Mouse (Mus musculus) neutrophil, adult 5-6 weeks (primary cell): ENCODE measurements around the gene Aprt. TPM values are rescaled to one million over a fixed set of nuclear protein-coding genes. Genes with fewer than 3 reads are reported as not detected.

Experiments
- ATAC-seq: fragments of 151-379, 151-347 bp; 2 replicates; pipeline ENCODE4 v1.8.0; 2017; ENCODE audit warnings: mild to moderate bottlenecking, moderate TSS enrichment; ENCODE audit not compliant: insufficient number of reproducible peaks, poor library complexity, low FRiP score, severe bottlenecking; ENCODE audit errors: extremely low read depth
- total RNA-seq: library from RNA; stranded (forward); fragments of 200-1000 nt; gene quantifications from 2 replicates; pipeline ENCODE4 v1.2.3, GENCODE M21; 2017

The Aprt gene
- total RNA-seq, 1 experiment from 2014 or later, result 26.4 TPM

DNA sequence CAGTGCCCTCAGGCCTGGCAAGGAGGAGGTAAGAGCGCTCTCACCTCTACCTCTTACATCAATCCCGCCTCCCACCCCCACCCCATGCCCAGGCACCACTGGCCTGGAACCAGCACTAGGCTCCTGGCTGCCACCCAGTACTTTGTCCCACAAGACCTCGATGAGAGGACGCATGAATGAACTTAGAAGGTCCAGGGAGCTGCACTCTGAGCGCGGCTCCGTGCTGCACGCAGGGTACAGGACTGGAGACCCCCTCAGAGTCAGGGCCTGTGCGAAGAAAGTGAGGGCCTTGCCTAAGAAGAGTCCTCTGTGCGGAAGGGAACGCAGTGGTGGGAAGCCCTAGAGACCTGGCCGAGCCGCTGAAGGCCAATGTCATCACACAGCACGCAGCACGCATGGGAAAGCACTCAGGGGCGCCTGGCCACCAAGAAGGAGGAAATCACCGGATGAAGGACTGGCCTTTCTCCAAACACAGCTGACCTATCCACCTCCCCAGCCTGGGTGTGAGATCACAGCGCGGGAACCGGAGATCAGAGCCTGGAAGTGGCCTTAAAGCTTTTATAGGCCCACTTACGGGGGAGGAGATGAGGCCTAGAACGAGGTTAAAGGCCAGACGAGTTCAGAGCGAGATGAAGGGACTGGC lies 29.8 kb downstream of the Aprt start:
- no peak for ATAC-seq

DNA sequence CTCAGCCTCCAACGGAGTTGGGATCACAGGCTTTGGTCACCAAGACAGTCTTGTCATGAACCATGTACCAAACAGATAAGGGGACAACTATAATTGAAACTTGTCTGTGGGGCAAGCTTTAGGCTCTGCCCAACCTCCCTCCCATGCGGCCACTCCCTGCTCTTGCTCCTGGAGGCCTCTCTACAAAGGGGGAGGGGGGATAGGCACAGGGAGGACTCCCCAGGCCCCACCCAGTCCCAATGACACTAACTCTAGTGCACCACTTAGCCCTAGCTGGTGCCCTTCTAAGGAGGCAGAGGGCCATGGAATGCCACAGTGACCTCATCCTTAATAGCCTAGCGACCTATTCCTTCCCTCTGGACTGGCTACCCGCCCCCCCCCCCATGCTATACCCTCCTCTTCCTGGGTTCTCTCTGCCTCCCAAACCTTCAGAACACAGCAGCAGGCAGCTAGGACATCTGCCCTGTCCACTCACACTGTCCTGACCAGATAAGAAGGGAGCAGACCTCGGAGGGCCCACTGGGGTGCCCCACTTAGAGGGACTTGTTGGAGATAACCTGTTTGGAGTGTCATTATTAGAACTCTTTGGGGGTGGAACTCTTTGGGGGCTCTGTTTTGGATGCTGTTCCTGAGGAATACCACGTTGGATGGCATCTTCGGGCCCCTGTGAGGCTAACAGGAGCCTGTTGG lies 30.5 kb downstream of the Aprt start:
- ATAC-seq, result no peak

DNA sequence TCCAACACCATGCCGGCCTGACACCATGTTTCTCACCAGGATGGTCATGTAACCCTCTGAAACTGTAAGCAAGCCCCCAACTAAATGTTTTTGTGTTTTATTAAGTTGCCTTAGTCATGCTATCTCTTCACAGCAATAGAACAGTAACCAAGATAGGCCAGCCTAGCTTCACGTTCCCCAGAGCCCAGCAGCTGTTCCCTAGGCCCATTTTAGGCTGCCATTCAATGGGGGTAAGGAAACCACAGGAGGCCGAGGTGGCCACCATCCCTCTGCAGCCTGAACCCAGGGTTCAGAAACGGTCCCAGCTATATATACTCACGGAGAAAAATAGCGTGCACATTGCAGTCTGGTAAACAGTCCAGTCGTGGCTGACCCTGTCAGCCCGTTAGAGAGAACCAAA lies 32.6 kb downstream of the Aprt start:
- no peak for ATAC-seq

DNA sequence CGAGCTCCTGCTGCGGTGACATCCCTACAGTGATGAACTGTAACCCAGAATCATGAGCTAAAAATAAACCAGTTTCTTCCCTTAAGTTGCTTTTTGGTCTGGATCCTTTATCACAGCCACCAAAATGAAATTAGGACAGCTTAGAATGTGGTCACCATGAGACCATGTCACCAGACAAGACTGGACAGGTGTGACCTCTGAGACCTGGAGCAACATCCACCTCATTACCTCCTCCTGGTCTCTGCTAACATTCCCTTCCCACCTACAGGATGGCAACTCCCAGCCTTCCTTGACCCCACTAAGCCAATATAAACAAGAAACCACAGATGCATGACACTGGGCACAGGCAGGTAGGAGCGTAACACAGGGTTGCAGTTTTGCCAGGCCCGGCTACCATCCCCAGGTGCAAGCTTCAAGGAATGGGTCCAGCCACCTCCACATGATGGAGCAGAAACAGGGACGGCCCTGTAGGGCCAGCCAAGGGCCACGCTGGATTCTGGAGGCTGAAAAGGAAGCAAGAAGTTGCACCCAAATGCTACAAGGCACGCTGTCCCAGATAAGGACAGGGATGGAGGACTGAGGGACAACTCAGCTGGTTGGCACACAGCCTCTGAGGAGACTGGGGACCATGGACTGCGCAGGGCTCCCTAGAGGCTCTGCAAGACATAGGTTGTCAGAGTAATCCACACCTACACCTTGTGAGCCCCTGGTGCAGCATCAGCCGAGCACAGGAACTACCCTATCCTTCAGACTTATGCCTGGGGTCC lies 38.2 kb downstream of the Aprt start:
- no peak for ATAC-seq

DNA sequence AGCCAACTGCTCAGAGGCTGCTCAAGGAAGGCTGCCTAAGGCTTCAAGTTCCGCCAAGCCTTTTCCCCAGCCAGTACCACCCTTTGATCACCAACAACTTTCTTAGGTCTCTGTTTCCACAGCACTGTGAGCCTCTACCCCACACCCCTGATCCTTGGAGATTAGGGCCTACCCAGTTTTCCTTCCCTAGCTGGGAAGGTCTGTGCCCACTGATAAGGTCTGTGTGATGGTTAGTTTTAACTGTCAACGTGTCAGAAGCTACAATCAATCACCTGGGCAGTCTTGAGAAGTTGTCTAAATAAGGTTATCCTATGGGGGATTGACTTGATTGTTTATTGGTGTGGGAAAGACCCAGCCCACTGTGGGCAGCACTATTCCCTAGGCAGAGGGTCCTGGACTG lies 38.9 kb downstream of the Aprt start:
- ATAC-seq, result no peak

DNA sequence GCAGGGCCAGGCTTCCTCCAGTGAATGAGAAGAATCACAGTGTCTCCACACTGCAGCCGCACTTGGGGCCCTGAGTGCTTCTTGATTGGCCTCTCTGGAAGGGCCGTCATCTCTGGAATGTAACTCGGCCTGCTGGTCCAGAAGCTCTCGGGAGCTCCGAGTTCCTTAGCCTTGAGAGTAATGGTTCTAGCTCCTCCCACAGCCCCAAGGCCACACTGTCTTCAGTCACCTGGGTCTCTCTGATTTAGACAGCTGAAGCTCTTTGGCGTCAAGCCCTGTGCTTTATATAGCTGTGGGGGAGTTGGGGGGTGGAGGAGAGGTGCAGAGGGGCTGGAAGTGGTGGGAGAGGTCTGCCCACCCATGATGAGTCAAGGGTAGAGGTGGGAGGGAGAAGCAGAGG lies 39.7 kb downstream of the Aprt start:
- no peak for ATAC-seq

DNA sequence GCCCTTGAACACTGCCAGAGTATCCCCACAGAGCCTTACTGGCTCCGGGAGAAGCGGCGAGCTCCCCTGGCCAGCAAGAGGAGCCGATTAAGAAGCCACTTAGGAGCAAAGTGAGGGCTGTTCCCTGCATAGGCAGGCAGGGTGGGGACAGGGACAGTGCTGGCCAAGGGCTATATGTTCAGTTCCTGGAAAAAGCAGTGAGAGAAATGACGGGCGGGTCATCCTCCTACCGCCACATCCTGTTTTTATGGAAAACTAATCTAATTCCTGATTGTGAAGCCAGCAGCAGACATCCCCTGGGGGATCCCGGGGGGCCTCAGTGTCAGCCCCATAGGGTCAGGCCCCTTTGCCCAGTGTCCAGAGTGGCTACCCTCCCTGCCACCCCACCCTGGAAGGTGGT lies 45.4 kb downstream of the Aprt start:
- ATAC-seq, result no peak

DNA sequence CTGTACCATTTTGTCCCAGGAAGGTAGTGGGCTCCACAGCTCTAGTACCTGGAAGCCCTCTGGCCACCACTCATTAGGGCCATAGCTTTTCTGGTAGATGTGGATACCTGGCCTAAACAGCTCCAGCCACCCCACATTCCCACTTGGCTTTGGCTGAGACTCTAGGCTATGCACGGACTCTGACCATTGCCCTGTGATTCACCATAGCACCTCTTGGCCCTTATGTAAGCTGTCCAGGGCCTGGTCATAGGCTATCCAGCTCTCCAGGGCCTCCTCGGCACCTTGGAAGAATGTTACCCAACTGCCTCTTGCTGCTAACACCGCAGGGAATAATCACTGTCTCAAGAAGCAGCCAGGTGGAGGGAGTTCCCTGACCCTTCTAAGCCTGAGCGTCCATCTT lies 47.5 kb downstream of the Aprt start:
- no peak for ATAC-seq

DNA sequence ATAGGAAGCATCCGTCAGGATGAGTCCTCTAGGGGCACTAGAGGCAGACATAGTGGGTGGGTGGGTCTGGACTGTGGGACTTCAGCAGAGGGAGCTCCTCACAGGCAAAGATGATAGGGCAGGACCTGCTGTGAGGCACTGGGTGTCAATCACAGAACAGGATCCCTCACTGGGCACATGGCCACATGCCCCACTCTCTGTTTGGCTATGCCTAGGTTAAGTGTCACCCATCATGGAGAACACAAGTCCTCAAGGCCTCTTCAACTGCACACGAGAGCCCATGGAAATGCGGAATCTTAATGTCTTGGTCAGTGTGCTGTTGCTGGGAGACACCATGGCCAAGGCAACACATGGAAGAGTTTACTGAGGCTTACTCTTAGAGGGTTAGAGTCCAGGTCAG lies 48.8 kb downstream of the Aprt start:
- ATAC-seq, result no peak

DNA sequence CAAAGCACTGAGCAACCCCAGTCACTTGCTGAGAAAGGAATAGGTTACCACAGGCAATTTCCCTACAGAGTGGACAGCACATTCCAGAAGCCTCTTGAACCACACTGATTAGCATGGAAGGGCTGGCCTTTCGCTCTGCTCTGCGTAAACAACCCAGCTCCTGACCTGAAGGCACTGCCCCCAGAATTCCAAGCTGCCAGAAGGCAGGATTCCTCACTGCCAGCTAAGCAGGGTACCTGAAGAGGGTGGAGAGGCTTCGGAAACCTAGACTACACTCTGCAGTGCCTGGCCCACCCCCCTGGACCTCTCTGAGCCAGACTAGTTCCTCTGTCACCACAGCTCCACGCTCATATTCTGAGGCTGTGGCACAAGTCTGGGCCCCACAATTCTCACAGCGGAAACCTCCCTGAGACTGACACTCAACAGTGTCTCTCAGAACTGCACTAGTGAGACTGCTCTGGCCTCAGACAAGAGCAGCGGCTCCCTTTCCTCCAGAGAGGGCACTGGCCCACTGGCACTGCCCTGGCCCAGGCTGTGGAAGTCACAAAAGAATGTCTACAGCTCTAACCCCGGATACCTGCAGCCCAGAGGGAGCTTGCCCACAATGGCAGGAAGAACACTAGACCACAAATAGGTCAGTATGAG lies 50.1 kb downstream of the Aprt start:
- no peak for ATAC-seq

DNA sequence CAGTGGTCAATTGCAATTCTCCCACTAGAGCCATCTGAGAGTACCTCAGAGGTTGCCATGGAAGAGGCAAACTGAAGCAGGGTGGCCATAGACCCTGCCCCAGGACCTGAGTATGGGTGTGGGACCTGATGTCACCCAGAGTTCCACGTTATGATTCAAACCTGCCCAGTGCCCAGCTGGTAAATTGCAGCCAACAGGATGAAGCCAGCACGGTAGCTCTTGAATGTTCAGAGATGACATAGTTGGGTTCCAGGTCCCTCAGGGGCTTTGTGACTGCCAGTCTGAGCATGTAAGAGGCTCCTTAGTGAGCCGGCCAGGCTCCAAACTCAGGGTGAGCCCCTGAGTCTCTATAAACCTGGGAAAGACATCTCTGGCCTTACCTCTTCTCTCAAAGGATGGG lies 50.6 kb downstream of the Aprt start:
- no peak for ATAC-seq

DNA sequence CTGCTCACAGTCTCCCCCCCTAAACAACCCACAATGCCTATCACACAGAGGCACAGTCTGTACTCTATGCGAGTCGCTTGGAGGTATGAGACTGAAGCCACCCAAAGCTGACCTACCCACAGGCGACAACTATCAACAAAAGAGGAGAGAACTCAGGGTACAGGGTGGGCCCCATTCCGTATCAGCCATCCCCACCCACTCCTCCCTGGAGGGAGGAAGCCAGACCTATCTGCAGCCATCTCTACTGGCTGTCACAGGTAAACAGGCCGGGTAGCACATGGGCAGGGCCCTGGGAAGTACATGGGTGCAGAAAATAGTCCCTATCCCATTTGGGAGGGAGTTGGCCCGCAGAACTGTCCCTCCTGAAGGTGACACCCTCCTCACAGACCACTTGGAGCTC lies 51.7 kb downstream of the Aprt start:
- ATAC-seq, result no peak

Other genes starting within 250 kb of the Aprt start
- not detected in 2 replicates for gene Trhr2, start 216.2 kb downstream of the Aprt start, total RNA-seq
- gene Zc3h18, start 200.3 kb downstream of the Aprt start, total RNA-seq, result 75.5 and 80.3 TPM in 2 replicates
- not detected in 2 replicates for gene Il17c, start 154.9 kb downstream of the Aprt start, total RNA-seq
- gene Cyba, start 144.0 kb downstream of the Aprt start, total RNA-seq, result 285 and 300 TPM in 2 replicates
- gene Mvd, start 133.5 kb downstream of the Aprt start, total RNA-seq, result 4.8 TPM in 2 replicates
- gene Snai3, start 116.2 kb downstream of the Aprt start, total RNA-seq, result 0.47 and 1.5 TPM in 2 replicates
- gene Rnf166, start 100.8 kb downstream of the Aprt start, total RNA-seq, result 42.0 and 46.2 TPM in 2 replicates
- 24.1 and 25.2 TPM in 2 replicates for gene Ctu2, start 100.8 kb downstream of the Aprt start, total RNA-seq
- gene Piezo1, start 25.6 kb downstream of the Aprt start, total RNA-seq, result 22.1 and 24.4 TPM in 2 replicates
- gene Cdt1, start 8.9 kb downstream of the Aprt start, total RNA-seq, result 29.8 and 30.4 TPM in 2 replicates
- gene Galns, start 34.6 kb upstream of the Aprt start, total RNA-seq, result 11.2 and 17.1 TPM in 2 replicates
- gene Trappc2l, start 34.7 kb upstream of the Aprt start, total RNA-seq, result 18.3 and 23.7 TPM in 2 replicates
- not detected in 2 replicates for gene Pabpn1l, start 45.8 kb upstream of the Aprt start, total RNA-seq
- 6.8 and 17.8 TPM in 2 replicates for gene Cbfa2t3, start 122.2 kb upstream of the Aprt start, total RNA-seq
- gene Acsf3, start 198.6 kb upstream of the Aprt start, total RNA-seq, result 5.2 and 8.3 TPM in 2 replicates